Mouse (Mus musculus) olfactory bulb, adult 2 months (tissue): ENCODE measurements around the gene Olfr1089. TPM values are rescaled to one million over a fixed set of nuclear protein-coding genes. Genes with fewer than 3 reads are reported as not detected.

Experiments used
- H3K27ac ChIP-seq: fragments of 200-500 bp; 2 replicates; pipeline ENCODE4 v1.5.1; 2012; ENCODE audit warnings: low read depth, low read length; ENCODE audit not compliant: insufficient read depth
- H3K4me1 ChIP-seq: fragments of 200-500 bp; 2 replicates; pipeline ENCODE4 v1.6.1; 2012; ENCODE audit warnings: low read length; ENCODE audit not compliant: control insufficient read depth, insufficient read depth
- H3K4me3 ChIP-seq: fragments of 200-500 bp; 2 replicates; pipeline ENCODE4 v1.5.1; 2012; ENCODE audit warnings: mild to moderate bottlenecking, low read depth, low read length, moderate library complexity; ENCODE audit not compliant: insufficient read depth
- CTCF ChIP-seq: fragments of 200-500 bp; IDR thresholded peaks from 2 replicates; pipeline ENCODE4 v1.5.1; 2012; ENCODE audit warnings: low read depth, mild to moderate bottlenecking, low read length, moderate library complexity; ENCODE audit not compliant: insufficient read depth
- POLR2A ChIP-seq: fragments of 200-500 bp; IDR thresholded peaks from 2 replicates; pipeline ENCODE4 v1.6.1; 2012; ENCODE audit warnings: mild to moderate bottlenecking, low read depth, low read length, moderate library complexity; ENCODE audit not compliant: insufficient read depth
- WGBS: fragments of 180-500 bp; shearing (Covaris S2); methylation state at CpG from one replicate; pipeline ENCODE4 v1.1.7; 2018; 5-methylcytosine and 5-hydroxymethylcytosine counted together
- polyA plus RNA-seq: library from polyadenylated mRNA; stranded (reverse); fragments of >200 nt; gene quantifications from 2 replicates; pipeline ENCODE4 v1.2.4, GENCODE M21; 2012; ENCODE audit warnings: low replicate concordance; ENCODE audit not compliant: missing spikeins, insufficient read depth, insufficient read length

Gene Olfr1089
- polyA plus RNA-seq: not detected in 2 replicates

GRCm38 (mm10) chr2:86733601-86734000, at the start of gene Olfr1089:
TSS of gene Olfr1089 (minus strand) at chr2:86733701.
- TF ChIP-seq CTCF: no peak
- TF ChIP-seq POLR2A: no peak
- Histone ChIP-seq H3K27ac (no peak within 1 kb of the TSS), H3K4me3 (no peak within 1 kb of the TSS), H3K4me1 (no peaks in the 10 kb centered on the region)

DNA sequence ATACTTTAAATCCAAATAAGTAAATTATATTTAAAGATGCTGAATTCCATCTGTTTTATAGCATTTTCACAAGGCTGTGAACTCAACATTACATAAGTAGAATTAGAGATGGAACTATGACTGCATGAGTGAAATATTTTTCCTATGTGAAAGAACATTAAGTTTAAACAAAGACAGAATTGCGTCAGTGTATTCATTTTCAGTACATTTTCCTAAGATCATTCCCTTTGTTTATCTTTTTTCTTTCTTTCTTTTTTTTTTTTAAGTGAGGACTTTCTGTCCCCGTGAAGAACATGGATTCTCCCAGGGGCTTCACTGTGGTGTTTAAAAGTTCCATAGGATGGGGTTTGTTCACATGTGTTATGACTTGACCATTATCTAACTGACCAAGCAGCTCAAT, 48.7 kb upstream of the Olfr1089 start, which contains the start of gene Olfr1093:
Olfr1093 (plus strand) TSS at position 301 of the 400 bp plus-strand sequence.
- 79% methylated on average over 2 of the region's 2 CpGs for WGBS
- TF ChIP-seq POLR2A: no peak
- TF ChIP-seq CTCF: no peak

GRCm38 (mm10) chr2:86761050-86761449, 27.5 kb upstream of the Olfr1089 start:
- H3K4me1 ChIP-seq: no peaks in the 10 kb centered on the region
- no peak for TF ChIP-seq POLR2A
- TF ChIP-seq CTCF: no peak
- WGBS: 98% methylated on average over 6 of the region's 6 CpGs
- H3K27ac ChIP-seq: no peak overlapping the region
- no peak overlapping the region for H3K4me3 ChIP-seq

More for the DNA sequence above, 48.7 kb upstream of the Olfr1089 start, which contains the start of gene Olfr1093:
- H3K27ac ChIP-seq: no peak within 1 kb of the TSS
- no peak within 1 kb of the TSS for H3K4me3 ChIP-seq
- no peaks in the 10 kb centered on the region for H3K4me1 ChIP-seq

DNA sequence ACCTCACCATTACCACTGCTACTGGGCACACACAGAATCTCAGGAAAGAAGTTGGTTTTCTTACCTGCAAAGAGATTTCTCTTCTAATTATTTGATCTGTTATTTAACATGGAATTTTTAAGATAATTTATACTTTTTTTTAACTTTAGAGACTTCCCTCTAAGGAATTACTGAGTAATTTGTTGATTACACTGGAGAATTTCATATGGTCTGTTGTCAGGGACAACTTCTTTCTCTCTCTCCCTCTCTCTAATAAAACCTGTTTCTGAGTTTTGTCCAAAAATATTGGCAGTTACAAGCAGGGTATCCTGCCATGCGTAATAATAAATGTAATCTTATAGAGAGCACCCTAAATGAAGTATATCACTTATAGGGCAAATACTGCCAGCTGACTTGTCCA, 25.4 kb upstream of the Olfr1089 start, which contains the start of gene Olfr1090:
Olfr1090 (minus strand) TSS at position 101 of the 400 bp plus-strand sequence.
- Histone ChIP-seq H3K4me3 (no peak within 1 kb of the TSS), H3K4me1 (no peaks in the 10 kb centered on the region), H3K27ac (no peak within 1 kb of the TSS)
- WGBS: 97% methylated on average over 1 of the region's 1 CpGs
- TF ChIP-seq POLR2A (no peak), CTCF (no peak)

DNA sequence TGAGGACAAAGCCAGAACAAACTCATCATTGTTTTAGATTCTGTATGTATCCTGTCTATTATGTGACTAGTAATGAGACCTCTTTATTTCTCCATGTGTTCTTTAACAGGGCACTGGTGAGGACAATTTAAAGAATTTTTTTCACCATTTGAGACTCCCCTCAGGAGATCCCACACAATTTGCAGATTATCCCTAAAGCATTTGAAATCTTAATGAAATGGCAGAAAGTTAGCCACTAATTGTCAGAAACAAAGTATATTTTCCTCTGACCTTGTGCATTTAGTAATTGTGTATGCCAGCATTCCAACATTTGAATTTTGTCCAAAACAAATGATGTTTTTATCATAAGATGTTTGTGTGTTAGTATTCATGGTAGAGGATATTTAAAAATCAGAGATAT, 35.2 kb downstream of the Olfr1089 start, which contains the start of gene Olfr1087:
Olfr1087 (minus strand) TSS at position 101 of the 400 bp plus-strand sequence.
- TF ChIP-seq CTCF (no peak), POLR2A (no peak)
- H3K4me3 ChIP-seq: no peak within 1 kb of the TSS
- H3K27ac ChIP-seq: no peak within 1 kb of the TSS
- H3K4me1 ChIP-seq: no peaks in the 10 kb centered on the region

Other genes starting within 250 kb of the Olfr1089 start
- gene Olfr228, start 246.3 kb downstream of the Olfr1089 start, polyA plus RNA-seq: not detected in 2 replicates
- not detected in 2 replicates for gene Olfr1076, start 225.2 kb downstream of the Olfr1089 start, polyA plus RNA-seq
- not detected in 2 replicates for gene Olfr1079, start 191.2 kb downstream of the Olfr1089 start, polyA plus RNA-seq
- gene Olfr1080, start 175.5 kb downstream of the Olfr1089 start, polyA plus RNA-seq: not detected in 2 replicates
- gene Olfr1082, start 134.7 kb downstream of the Olfr1089 start, polyA plus RNA-seq: not detected in 2 replicates
- gene Olfr1084, start 94.0 kb downstream of the Olfr1089 start, polyA plus RNA-seq: not detected in 2 replicates
- not detected in 2 replicates for gene Olfr1085, start 71.7 kb downstream of the Olfr1089 start, polyA plus RNA-seq
- not detected in 2 replicates for gene Olfr1086, start 53.6 kb downstream of the Olfr1089 start, polyA plus RNA-seq
- not detected in 2 replicates for gene Olfr1087, start 35.3 kb downstream of the Olfr1089 start, polyA plus RNA-seq
- not detected in 2 replicates for gene Olfr1090, start 25.3 kb upstream of the Olfr1089 start, polyA plus RNA-seq
- gene Olfr1093, start 48.8 kb upstream of the Olfr1089 start, polyA plus RNA-seq: not detected in 2 replicates
- gene Olfr141, start 76.3 kb upstream of the Olfr1089 start, polyA plus RNA-seq: not detected in 2 replicates
- not detected in 2 replicates for gene Olfr1094, start 91.0 kb upstream of the Olfr1089 start, polyA plus RNA-seq
- gene Olfr1095, start 118.0 kb upstream of the Olfr1089 start, polyA plus RNA-seq: not detected in 2 replicates
- gene Gm13723, start 141.1 kb upstream of the Olfr1089 start, polyA plus RNA-seq: not detected in 2 replicates
- not detected in 2 replicates for gene Olfr1097, start 158.5 kb upstream of the Olfr1089 start, polyA plus RNA-seq
- gene Olfr1098, start 190.8 kb upstream of the Olfr1089 start, polyA plus RNA-seq: not detected in 2 replicates
- not detected in 2 replicates for gene Olfr1099, start 227.0 kb upstream of the Olfr1089 start, polyA plus RNA-seq
- not detected in 2 replicates for gene Olfr1100, start 246.3 kb upstream of the Olfr1089 start, polyA plus RNA-seq